Mouse (Mus musculus) olfactory bulb, adult 2 months (tissue): ENCODE measurements around the gene Mdh1. TPM values are rescaled to one million over a fixed set of nuclear protein-coding genes. Genes with fewer than 3 reads are reported as not detected.
"Not testable (repeated sequence)": the region's sequence is repeated elsewhere in the genome, so short reads cannot be mapped to it uniquely, and the experiment has no call there.

Source experiments
- H3K27ac ChIP-seq: fragments of 200-500 bp; 2 replicates; pipeline ENCODE4 v1.5.1; 2012; ENCODE audit warnings: low read depth, low read length; ENCODE audit not compliant: insufficient read depth
- H3K4me1 ChIP-seq: fragments of 200-500 bp; 2 replicates; pipeline ENCODE4 v1.6.1; 2012; ENCODE audit warnings: low read length; ENCODE audit not compliant: control insufficient read depth, insufficient read depth
- H3K4me3 ChIP-seq: fragments of 200-500 bp; 2 replicates; pipeline ENCODE4 v1.5.1; 2012; ENCODE audit warnings: mild to moderate bottlenecking, low read depth, low read length, moderate library complexity; ENCODE audit not compliant: insufficient read depth
- CTCF ChIP-seq: fragments of 200-500 bp; IDR thresholded peaks from 2 replicates; pipeline ENCODE4 v1.5.1; 2012; ENCODE audit warnings: low read depth, mild to moderate bottlenecking, low read length, moderate library complexity; ENCODE audit not compliant: insufficient read depth
- POLR2A ChIP-seq: fragments of 200-500 bp; IDR thresholded peaks from 2 replicates; pipeline ENCODE4 v1.6.1; 2012; ENCODE audit warnings: mild to moderate bottlenecking, low read depth, low read length, moderate library complexity; ENCODE audit not compliant: insufficient read depth
- WGBS: fragments of 180-500 bp; shearing (Covaris S2); methylation state at CpG from one replicate; pipeline ENCODE4 v1.1.7; 2018; 5-methylcytosine and 5-hydroxymethylcytosine counted together
- polyA plus RNA-seq: library from polyadenylated mRNA; stranded (reverse); fragments of >200 nt; gene quantifications from 2 replicates; pipeline ENCODE4 v1.2.4, GENCODE M21; 2012; ENCODE audit warnings: low replicate concordance; ENCODE audit not compliant: missing spikeins, insufficient read depth, insufficient read length

Gene Mdh1
- polyA plus RNA-seq, 1 experiment, result 193 TPM

- TF ChIP-seq CTCF, result no peak
- no peak for TF ChIP-seq POLR2A
- Histone ChIP-seq H3K4me3 (no peak overlapping the region), H3K27ac (no peak overlapping the region), H3K4me1 (no peaks in the 10 kb centered on the region)
- 90% methylated on average over 2 of the region's 2 CpGs for WGBS
Measured at GRCm38 (mm10) chr11:21549052-21549451, 23.1 kb downstream of the Mdh1 start.

DNA sequence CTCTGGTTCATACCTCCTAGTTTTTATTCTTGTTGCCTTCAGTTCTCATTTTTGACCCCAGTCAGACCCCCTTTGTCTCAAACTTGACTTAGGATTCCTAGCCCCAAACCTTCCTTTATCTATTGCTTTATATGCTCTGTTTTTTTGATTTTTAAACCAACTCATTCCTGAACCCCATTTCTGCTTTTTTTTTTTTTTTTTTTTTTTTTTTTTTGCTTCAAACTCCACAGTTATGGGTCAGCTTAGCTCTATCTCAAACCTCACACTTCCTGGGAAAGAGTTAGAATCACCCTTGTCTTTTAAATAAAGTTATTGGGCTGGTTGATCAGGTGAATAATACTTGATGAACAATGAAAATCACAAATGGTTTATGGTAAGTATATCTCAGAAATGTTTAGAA is 24.6 kb downstream of the Mdh1 start:
- Histone ChIP-seq H3K4me3 (no peak overlapping the region), H3K4me1 (no peaks in the 10 kb centered on the region), H3K27ac (no peak overlapping the region)
- TF ChIP-seq CTCF (no peak), POLR2A (no peak)

DNA sequence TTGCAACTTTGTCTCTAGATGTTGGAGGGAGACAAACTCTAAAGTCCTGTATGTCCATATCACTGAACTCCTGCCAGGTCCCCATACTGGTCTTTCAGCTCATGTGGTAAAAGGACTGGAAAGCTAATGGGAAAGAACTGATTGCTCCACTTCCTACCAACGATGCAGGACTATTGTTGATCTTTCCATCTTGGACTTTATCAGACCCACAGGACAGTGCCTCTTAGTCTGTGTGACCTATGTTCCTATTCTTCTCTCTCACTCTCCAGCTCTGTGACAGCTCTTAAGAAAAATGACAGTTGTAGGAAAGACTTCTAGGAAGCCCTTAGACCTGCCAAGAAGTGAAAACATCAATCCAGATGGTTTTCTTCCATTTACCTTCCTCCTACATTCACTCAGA is 25.5 kb downstream of the Mdh1 start:
- no peak overlapping the region for H3K27ac ChIP-seq
- TF ChIP-seq POLR2A (no peak), CTCF (no peak)
- H3K4me1 ChIP-seq, result no peaks in the 10 kb centered on the region
- 63% methylated on average over 1 of the region's 1 CpGs for WGBS
- no peak overlapping the region for H3K4me3 ChIP-seq

- H3K4me3 ChIP-seq, result no peak overlapping the region
- H3K4me1 ChIP-seq, result no peaks in the 10 kb centered on the region
- H3K27ac ChIP-seq, result no peak overlapping the region
- no peak for TF ChIP-seq POLR2A
- TF ChIP-seq CTCF, result no peak
Measured at GRCm38 (mm10) chr11:21545951-21546350, 26.2 kb downstream of the Mdh1 start.

DNA sequence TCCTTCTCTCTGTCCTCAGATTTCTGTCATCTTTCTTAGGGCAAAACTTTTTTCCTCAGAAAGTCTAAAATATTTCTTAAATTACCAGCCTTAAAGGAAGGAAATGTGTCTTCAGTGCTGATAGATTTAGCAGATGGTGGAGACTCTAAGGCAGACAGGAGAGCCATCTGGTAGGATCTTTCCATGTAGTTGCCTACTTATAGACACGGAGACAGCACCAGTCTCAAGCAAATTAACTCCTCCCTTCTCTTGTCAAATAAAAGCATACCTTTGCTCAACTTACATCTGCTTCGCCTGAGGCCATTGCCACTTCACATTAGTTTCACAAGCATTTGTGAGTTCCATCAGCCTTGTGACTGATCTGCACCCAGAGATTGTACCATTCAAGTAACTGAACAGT is 27.1 kb downstream of the Mdh1 start:
- no peak for TF ChIP-seq POLR2A
- no peak for TF ChIP-seq CTCF
- Histone ChIP-seq H3K4me3 (no peak overlapping the region), H3K4me1 (no peaks in the 10 kb centered on the region), H3K27ac (no peak overlapping the region)
- 75% methylated on average over 2 of the region's 2 CpGs for WGBS

DNA sequence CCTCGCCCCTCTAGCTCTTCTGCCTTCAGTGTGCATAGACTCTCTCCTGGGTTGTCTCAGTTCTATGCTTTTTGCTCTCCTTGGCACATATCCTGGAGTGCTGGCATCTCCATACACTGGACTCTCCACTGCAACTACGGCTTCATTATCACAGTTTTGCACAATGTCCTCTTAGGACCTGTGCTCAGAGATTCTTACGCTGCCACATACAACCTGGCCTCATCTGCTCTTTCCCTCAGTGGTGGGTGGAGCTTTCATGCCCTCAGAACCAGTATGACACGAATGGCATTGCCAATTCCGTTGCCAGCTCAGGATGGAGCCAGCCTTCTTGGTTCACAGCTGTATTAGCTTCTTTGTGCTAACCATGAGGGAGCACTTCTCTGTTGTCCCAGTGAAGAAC is 29.4 kb downstream of the Mdh1 start:
- 84% methylated on average over 5 of the region's 5 CpGs for WGBS
- Histone ChIP-seq H3K27ac (no peak overlapping the region), H3K4me1 (no peaks in the 10 kb centered on the region), H3K4me3 (no peak overlapping the region)
- TF ChIP-seq POLR2A (no peak), CTCF (no peak)

DNA sequence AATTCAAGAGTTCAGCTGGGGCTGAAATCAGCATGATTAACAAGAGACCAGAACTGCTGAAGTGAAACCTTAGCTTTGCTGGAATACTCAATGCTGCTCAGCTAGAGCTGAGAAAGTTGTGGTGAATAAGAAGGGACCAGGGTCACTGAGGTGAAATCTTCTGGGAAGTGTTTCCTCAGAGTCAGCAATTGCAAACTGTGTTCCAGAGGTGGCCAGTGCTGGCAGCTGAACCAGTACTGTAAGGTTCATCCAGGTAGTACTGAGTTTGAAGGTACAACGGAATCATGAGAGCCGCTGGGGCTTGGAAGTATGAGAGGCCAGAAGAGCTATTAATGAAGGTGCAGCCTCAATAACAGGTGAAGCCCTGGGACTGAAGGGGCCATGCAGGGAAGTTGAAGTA is 31.5 kb downstream of the Mdh1 start:
- TF ChIP-seq CTCF (no peak), POLR2A (no peak)
- H3K4me3 ChIP-seq, result no peak overlapping the region
- H3K4me1 ChIP-seq, result no peaks in the 10 kb centered on the region
- H3K27ac ChIP-seq, result no peak overlapping the region
- WGBS, result 98% methylated on average over 2 of the region's 2 CpGs

DNA sequence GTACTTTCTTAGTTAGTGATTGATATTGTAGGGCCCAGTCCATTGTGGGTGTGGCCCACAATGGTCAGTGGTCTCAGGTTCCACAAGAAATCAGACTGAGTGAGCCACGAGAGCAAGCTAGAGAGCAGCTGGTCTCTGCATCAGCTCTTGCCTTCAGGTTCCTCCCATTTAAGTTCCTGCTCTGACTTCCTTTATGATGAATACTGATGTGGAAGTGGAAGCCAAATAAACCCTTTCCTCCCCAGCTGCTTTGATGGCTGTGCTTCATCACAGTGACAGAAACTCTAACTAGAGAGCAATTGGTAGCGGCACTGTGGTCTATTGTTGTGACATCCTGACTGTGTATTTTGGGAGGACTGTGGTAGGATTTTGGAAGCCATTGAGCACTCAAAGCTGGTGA is 32.1 kb downstream of the Mdh1 start:
- H3K27ac ChIP-seq, result no peak overlapping the region
- no peaks in the 10 kb centered on the region for H3K4me1 ChIP-seq
- TF ChIP-seq POLR2A, result no peak
- no peak for TF ChIP-seq CTCF
- no peak overlapping the region for H3K4me3 ChIP-seq
- WGBS, result 71% methylated on average over 2 of the region's 2 CpGs

GRCm38 (mm10) chr11:21530856-21531255 is 41.3 kb downstream of the Mdh1 start:
- not testable (repeated sequence) for H3K4me1 ChIP-seq, H3K27ac ChIP-seq, H3K4me3 ChIP-seq
- WGBS, result 86% methylated on average over 2 of the region's 2 CpGs

DNA sequence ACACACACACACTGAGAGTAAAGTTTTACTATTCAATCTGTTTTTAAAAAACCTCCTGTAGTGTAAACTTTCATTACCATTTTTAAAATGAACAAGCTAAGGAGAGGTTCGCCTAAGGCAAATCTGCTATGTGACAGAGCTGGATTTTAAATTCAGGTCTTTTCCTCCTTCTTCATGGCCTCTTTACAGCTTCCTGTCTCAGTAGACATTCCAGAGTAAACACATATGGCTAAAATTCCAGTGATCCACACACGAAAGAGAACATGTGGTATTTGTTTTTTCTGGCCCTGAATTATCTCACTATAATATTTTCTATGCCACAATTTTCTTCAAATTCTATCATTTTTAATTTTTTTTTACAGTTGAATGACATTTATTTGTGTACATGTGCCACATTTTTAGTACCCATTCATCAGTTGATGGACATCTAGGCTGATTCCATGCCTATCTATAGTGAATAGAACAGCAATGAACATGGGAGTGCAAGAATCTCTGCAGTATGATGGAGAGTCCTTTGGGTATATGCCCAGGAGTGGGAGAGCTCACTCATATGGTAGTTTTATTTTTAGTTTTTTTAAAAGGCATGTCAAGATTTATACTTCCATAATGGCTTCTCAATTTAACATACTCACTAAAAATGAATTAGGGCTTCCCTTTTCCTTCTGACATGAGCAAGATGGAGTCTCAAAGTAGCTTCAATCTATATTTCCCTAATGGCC is 43.3 kb downstream of the Mdh1 start:
- 66% methylated on average over 2 of the region's 2 CpGs for WGBS
- Histone ChIP-seq H3K4me1 (no peaks in the 10 kb centered on the region), H3K27ac (no peak overlapping the region), H3K4me3 (no peak overlapping the region)
- TF ChIP-seq POLR2A (no peak), CTCF (no peak)
